Comparison of ENCODE assay signal across 18 mouse cellular contexts in genomic region chr5:73351796-73352195, GRCm38 (mm10). TPM values are rescaled to one million over a fixed set of nuclear protein-coding genes. Genes with fewer than 3 reads are reported as not detected.
"Had no signal": no experiment of that assay in that cellular context is flagged by ENCODE, and none has a peak within 500 bp of the region (broad histone marks: within the 10 kb centered on the region; RNA-seq: fewer than 3 reads in every experiment).

No protein-coding gene starts in this region.

- H3K4me3 ChIP-seq: liver, embryonic 13.5 days; midbrain, embryonic 10.5 days; midbrain, embryonic 13.5 days; midbrain, embryonic 15.5 days; myocyte; neural tube, embryonic 13.5 days had no signal

- H3K36me3 ChIP-seq: liver, embryonic 13.5 days; midbrain, embryonic 10.5 days; midbrain, embryonic 13.5 days; midbrain, embryonic 15.5 days; neural tube, embryonic 13.5 days had no signal

- ATAC-seq: midbrain, embryonic 13.5 days; midbrain, embryonic 15.5 days had no signal

- H3K27me3 ChIP-seq: midbrain, embryonic 13.5 days; midbrain, embryonic 15.5 days; neural tube, embryonic 13.5 days had no signal

- H3K9ac ChIP-seq: liver, embryonic 13.5 days; lung, embryonic 14.5 days; midbrain, embryonic 13.5 days; midbrain, embryonic 15.5 days; neural tube, embryonic 13.5 days had no signal

- H3K4me2 ChIP-seq: liver, embryonic 11.5 days; liver, embryonic 13.5 days; lung, embryonic 14.5 days; midbrain, embryonic 13.5 days; midbrain, embryonic 15.5 days; neural tube, embryonic 13.5 days had no signal

- H3K9me3 ChIP-seq: liver, embryonic 13.5 days; midbrain, embryonic 10.5 days; midbrain, embryonic 13.5 days; midbrain, embryonic 15.5 days; neural tube, embryonic 13.5 days had no signal

- DNase-seq: liver, embryonic 13.5 days; lung, embryonic 14.5 days; lung, postnatal 10 days; lung, postnatal 4 days; right cerebral cortex, postnatal 14 days; spleen, adult 18-20 months; thymus, adult 18-20 months; thymus, postnatal 14 days; thymus, postnatal 36 days had no signal

- H3K27ac ChIP-seq: liver, embryonic 13.5 days; midbrain, embryonic 10.5 days; midbrain, embryonic 13.5 days; midbrain, embryonic 15.5 days; neural tube, embryonic 13.5 days had no signal

RNA-seq across cellular contexts. Expression of gene Cwh43, which starts 54.1 kb away (rescaled TPM):
- polyA plus RNA-seq: liver, embryonic 11.5 days; liver, embryonic 13.5 days; liver, embryonic 16.5 days; lung, embryonic 14.5 days; midbrain, embryonic 10.5 days; midbrain, embryonic 13.5 days; neural tube, embryonic 11.5 days; stomach, embryonic 14.5 days had no signal
